Mouse (Mus musculus) cerebellum, adult 2 months (tissue): ENCODE results near the gene Cntnap2.

Experiments
- CTCF ChIP-seq: fragments of 200-500 bp; IDR thresholded peaks from 2 replicates; pipeline ENCODE4 v1.5.1; 2011; ENCODE audit warnings: low read depth, mild to moderate bottlenecking, control low read depth, low read length, moderate library complexity, borderline replicate concordance; ENCODE audit not compliant: insufficient read depth
- POLR2A ChIP-seq: fragments of 200-500 bp; IDR thresholded peaks from 2 replicates; pipeline ENCODE4 v1.6.1; 2011; ENCODE audit warnings: low read length, control low read depth, borderline replicate concordance; ENCODE audit not compliant: insufficient read depth

DNA sequence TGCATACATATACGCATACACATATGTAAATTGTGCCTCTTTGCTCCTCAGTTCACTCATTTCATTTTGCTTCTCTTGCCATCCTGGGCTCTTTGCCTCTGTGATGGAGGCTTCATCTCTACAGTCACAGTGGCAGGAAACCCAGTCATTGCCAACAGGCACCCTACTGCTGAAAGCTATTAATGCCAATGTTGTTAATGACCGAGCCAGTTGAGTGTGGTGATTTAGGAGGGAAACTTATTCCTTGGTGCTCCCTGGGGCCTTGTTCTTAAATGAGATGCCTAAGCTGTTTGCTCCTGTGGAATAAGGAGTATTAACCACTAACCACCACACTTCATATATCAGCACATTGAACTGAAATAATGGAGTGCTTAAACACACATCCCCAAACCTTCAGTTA lies 1640.2 kb downstream of the Cntnap2 start:
- TF ChIP-seq POLR2A (no peak), CTCF (no peak)
